Mouse (Mus musculus): Measurements from ENCODE around the gene Glis2. TPM values are rescaled to one million over a fixed set of nuclear protein-coding genes. Genes with fewer than 3 reads are reported as not detected.

Gene Glis2
- total and polyA plus RNA-seq, 3 experiments: 0.59 to 3.3 (median 2.5) TPM

DNA sequence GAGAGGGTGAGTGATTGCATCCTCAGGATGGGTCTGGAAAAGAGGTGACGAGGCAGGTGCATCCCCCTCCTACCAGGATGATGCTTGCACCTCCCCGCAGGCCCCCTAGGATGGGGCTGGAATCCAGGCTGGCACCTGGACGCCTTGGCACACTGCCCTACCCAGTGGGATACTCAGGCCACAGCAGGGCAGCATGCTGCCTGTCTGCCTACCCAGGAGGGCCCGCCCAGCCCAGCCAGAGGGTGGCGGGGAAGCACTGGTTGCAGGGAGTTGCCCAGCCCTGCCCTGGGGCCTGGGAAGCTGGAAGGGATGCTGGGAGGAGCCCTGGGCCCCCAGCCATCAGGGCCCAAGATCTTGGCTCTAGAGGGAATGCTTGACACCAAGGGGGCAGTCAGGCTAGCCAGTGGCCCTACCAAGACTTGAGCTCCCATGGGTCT is 1.0 kb downstream of the Glis2 start:
- H3K4me3 ChIP-seq (replicated peaks in 1 of 3; ENCODE audit: low read depth in 2 of 3, low read length in 2 of 3, poor library complexity in 1 of 3): no peak overlapping the region
- dilution Hi-C loops (cut with MboI; ENCODE audit: extremely low pct_ligation_motif_present, extremely low pct_unique_long_range_greater_than_20kb, low sequenced_read_pairs) (no loop called here), in situ Hi-C loops (cut with MboI; ENCODE audit: low pct_ligation_motif_present, low pct_unique_long_range_greater_than_20kb, low sequenced_read_pairs) (no loop called here)
- DNase-seq (ENCODE audit: extremely low read depth): no peak
- H3K4me1 ChIP-seq (ENCODE audit: control insufficient read depth in 1 of 2, insufficient read depth in 2 of 2): peaks cover 17 to 35% of the 10 kb centered on the region in 2 experiments
- no peak for TF ChIP-seq ZNF384 (IDR thresholded peaks at IDR 0.05; ENCODE audit: low read depth, low read length)
- no peak for TF ChIP-seq NRF1 (IDR thresholded peaks at IDR 0.05; ENCODE audit: low read depth, low read length)
- TF ChIP-seq RCOR1 (conservative IDR thresholded peaks at IDR 0.05; ENCODE audit: low read depth, low read length): no peak
- TF ChIP-seq SIN3A (IDR thresholded peaks at IDR 0.05; ENCODE audit: low read length): no peak
- no peak for TF ChIP-seq HCFC1 (IDR thresholded peaks at IDR 0.05; ENCODE audit: low read depth, low read length)
- no peak for TF ChIP-seq POLR2A (IDR thresholded peaks at IDR 0.05; ENCODE audit: low read depth, low read length)
- no peak for TF ChIP-seq USF2 (conservative IDR thresholded peaks at IDR 0.05; ENCODE audit: low read depth, low read length)
- no peak for TF ChIP-seq RAD21 (IDR thresholded peaks at IDR 0.05; ENCODE audit: low read depth, low read length)
- no peak for TF ChIP-seq MXI1 (IDR thresholded peaks at IDR 0.05; ENCODE audit: low read depth, low read length)
- no peak for TF ChIP-seq E2F4 (IDR thresholded peaks at IDR 0.05; ENCODE audit: insufficient replicate concordance, low read depth, low read length)
- TF ChIP-seq IRF4 (IDR thresholded peaks at IDR 0.05; ENCODE audit: low read depth, low read length): no peak
- no peak for TF ChIP-seq CHD1 (IDR thresholded peaks at IDR 0.05; ENCODE audit: low read depth, low read length)
- TF ChIP-seq TBP (conservative IDR thresholded peaks at IDR 0.05; ENCODE audit: low read depth, low read length): no peak
- no peak for TF ChIP-seq MAFK (IDR thresholded peaks at IDR 0.05; ENCODE audit: insufficient replicate concordance, low read length)
- TF ChIP-seq MEF2A (IDR thresholded peaks at IDR 0.05; ENCODE audit: borderline replicate concordance, low read depth, low read length): no peak
- no peak for TF ChIP-seq ZKSCAN1 (IDR thresholded peaks at IDR 0.05; ENCODE audit: borderline replicate concordance, low read depth, low read length)
- TF ChIP-seq PAX5 (IDR thresholded peaks at IDR 0.05; ENCODE audit: low read length): no peak
- no peak for TF ChIP-seq SMC3 (IDR thresholded peaks at IDR 0.05; ENCODE audit: low read depth, low read length)
- no peak overlapping the region for H3K4me2 ChIP-seq (ENCODE audit: insufficient read depth, low read depth, poor library complexity, severe bottlenecking)
- H3K9ac ChIP-seq (ENCODE audit: insufficient read depth, low read depth): no peak overlapping the region
- H3K27me3 ChIP-seq (replicated peaks): peaks cover 30% of the 10 kb centered on the region
- H3K36me3 ChIP-seq (replicated peaks in 1 of 2; ENCODE audit: control insufficient read depth in 1 of 2, insufficient read depth in 1 of 2, low read length in 1 of 2): no peaks in the 10 kb centered on the region
- no peaks in the 10 kb centered on the region for H3K9me3 ChIP-seq (replicated peaks; ENCODE audit: low read length)
- H3K79me2 ChIP-seq (replicated peaks; ENCODE audit: control insufficient read depth, extremely low read depth, insufficient read depth, poor library complexity, severe bottlenecking): no peaks in the 10 kb centered on the region
- H3K27ac ChIP-seq (ENCODE audit: insufficient read depth, low read depth): no peak overlapping the region

- Histone ChIP-seq H3K27ac (ENCODE audit: insufficient read depth, low read depth) (no peak overlapping the region), H3K9ac (ENCODE audit: insufficient read depth, low read depth) (no peak overlapping the region), H3K27me3 (replicated peaks) (peaks cover 30% of the 10 kb centered on the region)
Measured at GRCm38 (mm10) chr16:4596141-4596728, 1.7 kb downstream of the Glis2 start.

More at GRCm38 (mm10) chr16:4596141-4596728, 1.7 kb downstream of the Glis2 start:
- no peaks in the 10 kb centered on the region for H3K9me3 ChIP-seq (replicated peaks; ENCODE audit: low read length)
- H3K36me3 ChIP-seq (replicated peaks in 1 of 2; ENCODE audit: control insufficient read depth in 1 of 2, insufficient read depth in 1 of 2, low read length in 1 of 2): no peaks in the 10 kb centered on the region
- no peak overlapping the region for H3K4me2 ChIP-seq (ENCODE audit: insufficient read depth, low read depth, poor library complexity, severe bottlenecking)
- dilution Hi-C loops (cut with MboI; ENCODE audit: extremely low pct_ligation_motif_present, extremely low pct_unique_long_range_greater_than_20kb, low sequenced_read_pairs): no loop called here
- no peak overlapping the region for H3K4me3 ChIP-seq (replicated peaks in 1 of 3; ENCODE audit: low read depth in 2 of 3, low read length in 2 of 3, poor library complexity in 1 of 3)
- H3K79me2 ChIP-seq (replicated peaks; ENCODE audit: control insufficient read depth, extremely low read depth, insufficient read depth, poor library complexity, severe bottlenecking): no peaks in the 10 kb centered on the region
- H3K4me1 ChIP-seq (ENCODE audit: control insufficient read depth in 1 of 2, insufficient read depth in 2 of 2): peaks cover 17 to 35% of the 10 kb centered on the region in 2 experiments
- DNase-seq (ENCODE audit: extremely low read depth): no peak
- in situ Hi-C loops (cut with MboI; ENCODE audit: low pct_ligation_motif_present, low pct_unique_long_range_greater_than_20kb, low sequenced_read_pairs): no loop called here
- TF ChIP-seq SIN3A (IDR thresholded peaks at IDR 0.05; ENCODE audit: low read length): no peak
- TF ChIP-seq CTCF (conservative IDR thresholded peaks at IDR 0.05 in 1 of 2, IDR thresholded peaks at IDR 0.05 in 1 of 2; ENCODE audit: low read depth in 2 of 2, low read length in 2 of 2): no peak
- TF ChIP-seq RCOR1 (conservative IDR thresholded peaks at IDR 0.05; ENCODE audit: low read depth, low read length): no peak
- TF ChIP-seq KAT2A (IDR thresholded peaks at IDR 0.05; ENCODE audit: insufficient replicate concordance, low read length): no peak
- TF ChIP-seq PAX5 (IDR thresholded peaks at IDR 0.05; ENCODE audit: low read length): no peak
- TF ChIP-seq NRF1 (IDR thresholded peaks at IDR 0.05; ENCODE audit: low read depth, low read length): no peak
- TF ChIP-seq POLR2A (IDR thresholded peaks at IDR 0.05; ENCODE audit: low read depth, low read length): no peak
- TF ChIP-seq JUND (conservative IDR thresholded peaks at IDR 0.05; ENCODE audit: low read depth, low read length): no peak
- no peak for TF ChIP-seq HCFC1 (IDR thresholded peaks at IDR 0.05; ENCODE audit: low read depth, low read length)
- no peak for TF ChIP-seq CHD1 (IDR thresholded peaks at IDR 0.05; ENCODE audit: low read depth, low read length)
- no peak for TF ChIP-seq ELF1 (IDR thresholded peaks at IDR 0.05; ENCODE audit: low read depth, low read length)
- TF ChIP-seq NELFE (IDR thresholded peaks at IDR 0.05; ENCODE audit: low read depth, low read length): no peak
- no peak for TF ChIP-seq MEF2A (IDR thresholded peaks at IDR 0.05; ENCODE audit: borderline replicate concordance, low read depth, low read length)
- no peak for TF ChIP-seq TCF12 (IDR thresholded peaks at IDR 0.05; ENCODE audit: low read depth, low read length)
- TF ChIP-seq USF1 (IDR thresholded peaks at IDR 0.05; ENCODE audit: low read depth, low read length): no peak

Measured in CH12.LX (cell line).